Mouse (Mus musculus) macrophage (primary cell): ENCODE results near the gene Rnf40. TPM values are rescaled to one million over a fixed set of nuclear protein-coding genes. Genes with fewer than 3 reads are reported as not detected.

Source experiments
- H3K27ac ChIP-seq: fragments of 350-480 bp; formaldehyde crosslinking; 2 replicates; pipeline ENCODE4 v1.9.0; 2021
- H3K36me3 ChIP-seq: fragments of 350-480 bp; formaldehyde crosslinking; 2 replicates; pipeline ENCODE4 v1.9.0; 2021; ENCODE audit errors: inconsistent target
- H3K4me3 ChIP-seq: fragments of 350-480 bp; formaldehyde crosslinking; 2 replicates; pipeline ENCODE4 v1.9.0; 2021; ENCODE audit errors: inconsistent target
- H3K79me2 ChIP-seq: fragments of 350-480 bp; formaldehyde crosslinking; 2 replicates; pipeline ENCODE4 v1.9.0; 2021; ENCODE audit errors: inconsistent target
- WGBS: methylation state at CpG from one replicate; pipeline ENCODE4 v1.1.7; 2026; ENCODE audit warnings: inconsistent platforms; ENCODE audit not compliant: missing documents; 5-methylcytosine and 5-hydroxymethylcytosine counted together
- polyA plus RNA-seq: library from polyadenylated mRNA; stranded (reverse); fragments of 250-400 nt; gene quantifications from 3 replicates; pipeline ENCODE4 v1.2.4, GENCODE M21; 2018; ENCODE audit warnings: inconsistent platforms

Gene Rnf40
- polyA plus RNA-seq, 1 experiment from 2014 or later: 29.6 TPM

DNA sequence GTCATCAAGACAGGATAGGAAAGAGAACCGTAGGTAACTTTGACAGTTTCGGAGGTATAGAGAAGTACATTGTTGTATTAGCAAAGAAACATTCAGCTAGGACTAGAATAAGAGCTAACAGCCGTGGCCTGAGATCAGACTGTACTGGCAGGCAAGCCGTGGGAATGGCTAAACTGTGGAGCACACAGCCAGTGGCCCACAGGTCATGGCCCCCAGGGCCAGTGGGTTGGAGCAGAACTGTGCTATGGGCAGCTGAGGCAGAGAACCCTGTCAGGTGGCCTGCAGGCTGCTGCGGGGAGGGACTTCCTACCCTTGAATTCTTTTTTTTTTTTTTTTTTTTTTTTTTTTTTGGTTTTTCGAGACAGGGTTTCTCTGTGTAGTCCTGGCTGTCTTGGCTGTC is 60.6 kb downstream of the Rnf40 start:
- Histone ChIP-seq H3K36me3 (no peaks in the 10 kb centered on the region), H3K4me3 (no peak overlapping the region), H3K27ac (no peak overlapping the region), H3K79me2 (no peaks in the 10 kb centered on the region)
- WGBS: 88% methylated on average over 4 of the region's 6 CpGs

DNA sequence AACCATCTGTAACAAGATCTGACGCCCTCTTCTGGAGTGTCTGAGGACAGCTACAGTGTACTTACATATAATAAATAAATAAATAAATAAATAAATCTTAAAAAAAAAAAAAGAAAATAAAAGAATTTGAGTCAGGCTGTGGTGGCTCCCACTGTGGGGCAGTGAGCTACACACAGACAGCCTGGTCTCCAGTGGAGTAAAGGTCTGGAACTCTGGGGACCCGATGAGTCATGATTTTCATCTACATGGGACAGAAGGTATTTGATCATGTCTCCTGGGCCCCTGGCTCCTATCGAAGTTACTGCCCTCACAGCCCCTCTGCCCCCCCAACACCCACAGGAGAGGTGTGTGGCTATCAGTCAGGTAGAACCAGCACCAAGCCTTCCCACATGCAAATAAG is 63.1 kb downstream of the Rnf40 start:
- Histone ChIP-seq H3K36me3 (no peaks in the 10 kb centered on the region), H3K4me3 (no peak overlapping the region), H3K79me2 (no peaks in the 10 kb centered on the region), H3K27ac (no peak overlapping the region)
- 75% methylated on average over 2 of the region's 3 CpGs for WGBS

DNA sequence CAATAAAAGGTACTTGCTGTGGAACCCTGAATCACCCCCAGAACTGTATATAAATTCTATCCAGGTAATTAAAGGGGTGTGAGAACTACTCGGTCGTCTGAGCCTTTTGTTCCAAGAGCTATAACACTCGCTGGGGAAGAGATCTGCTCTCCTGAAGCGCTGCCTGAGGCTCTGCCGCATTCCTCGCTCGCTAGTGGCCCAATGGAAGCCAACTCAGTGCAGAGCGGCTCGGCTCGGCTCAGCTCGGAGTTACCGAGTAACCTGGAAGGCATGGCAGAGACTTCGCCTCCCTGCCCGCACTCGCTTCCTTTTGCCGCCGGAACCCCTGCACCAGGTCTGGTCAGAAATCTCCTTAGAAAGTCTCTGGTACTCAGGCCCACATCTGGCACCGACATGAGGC is 63.5 kb downstream of the Rnf40 start:
- WGBS: 35% methylated on average over 18 of the region's 18 CpGs
- Histone ChIP-seq H3K79me2 (no peaks in the 10 kb centered on the region), H3K36me3 (no peaks in the 10 kb centered on the region), H3K27ac (no peak overlapping the region), H3K4me3 (no peak overlapping the region)

DNA sequence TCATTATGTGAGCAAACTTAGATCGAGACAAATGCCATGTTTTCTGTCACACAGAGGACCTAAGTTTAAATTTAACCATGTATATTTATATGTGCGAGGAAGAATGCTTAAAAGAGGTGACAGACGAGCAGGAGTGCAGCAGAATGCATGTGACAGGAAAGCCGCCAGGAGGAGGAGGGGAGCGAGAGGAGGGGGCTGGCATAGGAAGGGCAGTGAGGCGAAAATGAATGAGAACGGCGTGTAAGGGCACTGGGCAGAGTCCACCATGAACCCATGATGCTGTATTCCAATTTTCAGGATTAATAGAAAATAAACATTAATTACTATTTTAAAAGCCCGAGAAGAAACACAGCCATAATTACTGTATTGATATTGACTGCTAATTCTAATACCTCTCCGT is 65.8 kb downstream of the Rnf40 start:
- Histone ChIP-seq H3K36me3 (no peaks in the 10 kb centered on the region), H3K4me3 (no peak overlapping the region), H3K79me2 (no peaks in the 10 kb centered on the region), H3K27ac (no peak overlapping the region)
- 77% methylated on average over 10 of the region's 10 CpGs for WGBS

Other genes with a start within 250 kb of the Rnf40 start
- gene Zfp768, start 243.2 kb upstream of the Rnf40 start, polyA plus RNA-seq: 11.5 to 14.2 TPM (median 12.0 TPM) in 3 replicates
- gene Zfp747, start 212.7 kb upstream of the Rnf40 start, polyA plus RNA-seq: 4.8 to 5.8 TPM (median 5.6 TPM) in 3 replicates
- gene 9130019O22Rik, start 201.6 kb upstream of the Rnf40 start, polyA plus RNA-seq: 1.7 to 2.8 TPM (median 2.4 TPM) in 3 replicates
- gene E430018J23Rik, start 195.1 kb upstream of the Rnf40 start, polyA plus RNA-seq: 1.3 to 3.1 TPM (median 1.6 TPM) in 3 replicates
- gene Zfp764, start 181.9 kb upstream of the Rnf40 start, polyA plus RNA-seq: 6.0 to 7.4 TPM (median 6.2 TPM) in 3 replicates
- 5.1 to 17.4 TPM (median 8.9 TPM) in 3 replicates for gene Zfp688, start 166.7 kb upstream of the Rnf40 start, polyA plus RNA-seq
- 1.0 to 1.9 TPM (median 1.0 TPM) in 3 replicates for gene Zfp689, start 139.6 kb upstream of the Rnf40 start, polyA plus RNA-seq
- gene Prr14, start 129.2 kb upstream of the Rnf40 start, polyA plus RNA-seq: 31.6 to 54.9 TPM (median 50.8 TPM) in 3 replicates
- 47.3 to 163 TPM (median 92.9 TPM) in 3 replicates for gene Fbrs, start 109.6 kb upstream of the Rnf40 start, polyA plus RNA-seq
- gene Srcap, start 76.8 kb upstream of the Rnf40 start, polyA plus RNA-seq: 14.3 to 15.8 TPM (median 15.4 TPM) in 3 replicates
- gene Gm42715, start 69.2 kb upstream of the Rnf40 start, polyA plus RNA-seq: 13.1 to 13.5 TPM (median 13.2 TPM) in 3 replicates
- not detected in 3 replicates for gene Tmem265, start 27.4 kb upstream of the Rnf40 start, polyA plus RNA-seq
- 23.8 to 33.8 TPM (median 26.9 TPM) in 3 replicates for gene Phkg2, start 15.4 kb upstream of the Rnf40 start, polyA plus RNA-seq
- gene Ccdc189, start 172 bp upstream of the Rnf40 start, polyA plus RNA-seq: 0.72 to 3.0 TPM (median 2.9 TPM) in 3 replicates
- gene Zfp629, start 27.0 kb downstream of the Rnf40 start, polyA plus RNA-seq: 5.9 to 11.5 TPM (median 8.2 TPM) in 3 replicates
- gene Bcl7c, start 120.2 kb downstream of the Rnf40 start, polyA plus RNA-seq: 16.0 to 37.5 TPM (median 23.3 TPM) in 3 replicates
- not detected in 3 replicates for gene Ctf1, start 124.0 kb downstream of the Rnf40 start, polyA plus RNA-seq
- not detected in 3 replicates for gene Ctf2, start 143.4 kb downstream of the Rnf40 start, polyA plus RNA-seq
- gene Fbxl19, start 155.8 kb downstream of the Rnf40 start, polyA plus RNA-seq: 4.9 to 11.8 TPM (median 5.8 TPM) in 3 replicates
- 31.3 to 38.6 TPM (median 33.4 TPM) in 3 replicates for gene Orai3, start 181.0 kb downstream of the Rnf40 start, polyA plus RNA-seq
- gene Setd1a, start 187.9 kb downstream of the Rnf40 start, polyA plus RNA-seq: 11.6 to 14.1 TPM (median 12.7 TPM) in 3 replicates
- 0.49 to 3.2 TPM (median 0.57 TPM) in 3 replicates for gene Gm49388, start 196.8 kb downstream of the Rnf40 start, polyA plus RNA-seq
- 14.9 to 55.1 TPM (median 55.0 TPM) in 3 replicates for gene Hsd3b7, start 211.8 kb downstream of the Rnf40 start, polyA plus RNA-seq
- 150 to 165 TPM (median 155 TPM) in 3 replicates for gene Stx4a, start 235.5 kb downstream of the Rnf40 start, polyA plus RNA-seq
- 0.05 to 0.09 TPM in 2 of 3 replicates, not detected in the other for gene Stx1b, start 235.8 kb downstream of the Rnf40 start, polyA plus RNA-seq